Mouse (Mus musculus): ENCODE measurements at regions not wholly inside any gene's neighbourhood (a gene's known extent, or its start where the extent isn't known, plus 50 kb on each side); places are given as distances from the start of the nearest gene placed in this dataset.
"Not testable (repeated sequence)": the region's sequence is repeated elsewhere in the genome, so short reads cannot be mapped to it uniquely, and the experiment has no call there.

GRCm38 (mm10) chr8:113916649-113917048, 68.1 kb upstream of the Adamts18 start:
- no peak for DNase-seq

- DNase-seq = no peak
Measured at GRCm38 (mm10) chr8:113917197-113917596, 68.7 kb upstream of the Adamts18 start.

GRCm38 (mm10) chr8:113920306-113920705, 71.8 kb upstream of the Adamts18 start:
- DNase-seq = no peak

- no peak for DNase-seq
Measured at GRCm38 (mm10) chr8:113923381-113923780, 74.8 kb upstream of the Adamts18 start.

- no peak for DNase-seq
Measured at GRCm38 (mm10) chr8:113953721-113954120, 105.2 kb upstream of the Adamts18 start.

GRCm38 (mm10) chr8:113956439-113957043, 108.0 kb upstream of the Adamts18 start:
- DNase-seq = no peak

- DNase-seq = no peak
Measured at GRCm38 (mm10) chr8:113957821-113958220, 109.3 kb upstream of the Adamts18 start.

GRCm38 (mm10) chr8:113975810-113976209, 127.3 kb upstream of the Adamts18 start:
- no peak for DNase-seq

- DNase-seq = no peak
Measured at GRCm38 (mm10) chr8:113976626-113977025, 128.1 kb upstream of the Adamts18 start.

- no peak for DNase-seq
Measured at GRCm38 (mm10) chr8:113977072-113977471, 128.5 kb upstream of the Adamts18 start.

- no peak for DNase-seq
Measured at GRCm38 (mm10) chr8:113978946-113979345, 130.4 kb upstream of the Adamts18 start.

GRCm38 (mm10) chr8:113979837-113980236, 131.3 kb upstream of the Adamts18 start:
- no peak for DNase-seq

GRCm38 (mm10) chr8:113981339-113981738, 132.8 kb upstream of the Adamts18 start:
- DNase-seq = no peak

GRCm38 (mm10) chr8:113984845-113985244, 136.3 kb upstream of the Adamts18 start:
- DNase-seq = peak; percentile 65

- peak; percentile 37 for DNase-seq
Measured at GRCm38 (mm10) chr8:113985471-113985870, 136.9 kb upstream of the Adamts18 start.

- peak; percentile 61 for DNase-seq
Measured at GRCm38 (mm10) chr8:113985948-113986347, 137.4 kb upstream of the Adamts18 start.

- no peak for DNase-seq
Measured at GRCm38 (mm10) chr8:113990718-113991117, 142.2 kb upstream of the Adamts18 start.

GRCm38 (mm10) chr8:113998881-113999280, 134.5 kb upstream of the Nudt7 start:
- DNase-seq = no peak

- DNase-seq = no peak
Measured at GRCm38 (mm10) chr8:114001674-114002073, 131.7 kb upstream of the Nudt7 start.

GRCm38 (mm10) chr8:114004436-114004835, 128.9 kb upstream of the Nudt7 start:
- DNase-seq = no peak

GRCm38 (mm10) chr8:114006587-114006986, 126.8 kb upstream of the Nudt7 start:
- DNase-seq = no peak

- DNase-seq = no peak
Measured at GRCm38 (mm10) chr8:114007103-114007502, 126.3 kb upstream of the Nudt7 start.

GRCm38 (mm10) chr8:114018364-114018763, 115.0 kb upstream of the Nudt7 start:
- peak; percentile 69 for DNase-seq

GRCm38 (mm10) chr8:114030141-114030540, 103.2 kb upstream of the Nudt7 start:
- DNase-seq = not testable (repeated sequence)

- DNase-seq = no peak
Measured at GRCm38 (mm10) chr8:114052426-114052825, 80.9 kb upstream of the Nudt7 start.
